Mouse (Mus musculus): Measurements from ENCODE around the gene Hunk. TPM values are rescaled to one million over a fixed set of nuclear protein-coding genes. Genes with fewer than 3 reads are reported as not detected.
A peak's percentile ranks its signal among the peaks of the same experiment; 100 is the strongest.

Hunk gene
- polyA plus RNA-seq, 1 experiment = 2.9 TPM

- no peak overlapping the region for H3K27ac ChIP-seq (ENCODE audit: control insufficient read depth, insufficient read depth, low read length)
- H3K36me3 ChIP-seq (ENCODE audit: control insufficient read depth, insufficient read depth, low read length) = no peaks in the 10 kb centered on the region
- 89% methylated on average over 5 of the region's 5 CpGs for WGBS
- H3K4me3 ChIP-seq (ENCODE audit: control insufficient read depth, insufficient read depth, low read length) = no peak overlapping the region
- no peaks in the 10 kb centered on the region for H3K4me1 ChIP-seq (replicated peaks; ENCODE audit: control insufficient read depth, insufficient read depth, low read length)
- DNase-seq = no peak
- no peak for TF ChIP-seq POLR2A (IDR thresholded peaks at IDR 0.05; ENCODE audit: control insufficient read depth, extremely low read depth, insufficient read depth, low read length, poor library complexity)
- no peak for TF ChIP-seq CTCF (IDR thresholded peaks at IDR 0.05; ENCODE audit: borderline replicate concordance, control insufficient read depth, extremely low read depth, insufficient read depth, low read length, poor library complexity)
- no peaks in the 10 kb centered on the region for H3K27me3 ChIP-seq (ENCODE audit: control insufficient read depth, insufficient read depth, low read length)
Measured at GRCm38 (mm10) chr16:90353156-90353555, 32.7 kb upstream of the Hunk start.

- no peak overlapping the region for H3K4me3 ChIP-seq (ENCODE audit: control insufficient read depth, insufficient read depth, low read length)
- H3K27me3 ChIP-seq (ENCODE audit: control insufficient read depth, insufficient read depth, low read length) = no peaks in the 10 kb centered on the region
- H3K27ac ChIP-seq (ENCODE audit: control insufficient read depth, insufficient read depth, low read length) = no peak overlapping the region
- WGBS = 80% methylated on average over 9 of the region's 9 CpGs
- TF ChIP-seq CTCF (IDR thresholded peaks at IDR 0.05; ENCODE audit: borderline replicate concordance, control insufficient read depth, extremely low read depth, insufficient read depth, low read length, poor library complexity) (no peak), POLR2A (IDR thresholded peaks at IDR 0.05; ENCODE audit: control insufficient read depth, extremely low read depth, insufficient read depth, low read length, poor library complexity) (no peak)
- no peaks in the 10 kb centered on the region for H3K36me3 ChIP-seq (ENCODE audit: control insufficient read depth, insufficient read depth, low read length)
- no peak for DNase-seq
- no peaks in the 10 kb centered on the region for H3K4me1 ChIP-seq (replicated peaks; ENCODE audit: control insufficient read depth, insufficient read depth, low read length)
Measured at GRCm38 (mm10) chr16:90359329-90359728, 26.5 kb upstream of the Hunk start.

GRCm38 (mm10) chr16:90359750-90360149 is 26.1 kb upstream of the Hunk start:
- H3K36me3 ChIP-seq (ENCODE audit: control insufficient read depth, insufficient read depth, low read length) = no peaks in the 10 kb centered on the region
- TF ChIP-seq CTCF (IDR thresholded peaks at IDR 0.05; ENCODE audit: borderline replicate concordance, control insufficient read depth, extremely low read depth, insufficient read depth, low read length, poor library complexity) (no peak), POLR2A (IDR thresholded peaks at IDR 0.05; ENCODE audit: control insufficient read depth, extremely low read depth, insufficient read depth, low read length, poor library complexity) (no peak)
- H3K27me3 ChIP-seq (ENCODE audit: control insufficient read depth, insufficient read depth, low read length) = no peaks in the 10 kb centered on the region
- H3K4me3 ChIP-seq (ENCODE audit: control insufficient read depth, insufficient read depth, low read length) = no peak overlapping the region
- WGBS = 33% methylated on average over 4 of the region's 4 CpGs
- no peak overlapping the region for H3K27ac ChIP-seq (ENCODE audit: control insufficient read depth, insufficient read depth, low read length)
- no peaks in the 10 kb centered on the region for H3K4me1 ChIP-seq (replicated peaks; ENCODE audit: control insufficient read depth, insufficient read depth, low read length)
- no peak for DNase-seq

- Histone ChIP-seq H3K36me3 (ENCODE audit: control insufficient read depth, insufficient read depth, low read length) (no peaks in the 10 kb centered on the region), H3K27ac (ENCODE audit: control insufficient read depth, insufficient read depth, low read length) (no peak overlapping the region), H3K27me3 (ENCODE audit: control insufficient read depth, insufficient read depth, low read length) (no peaks in the 10 kb centered on the region), H3K4me1 (replicated peaks; ENCODE audit: control insufficient read depth, insufficient read depth, low read length) (no peaks in the 10 kb centered on the region), H3K4me3 (ENCODE audit: control insufficient read depth, insufficient read depth, low read length) (no peak overlapping the region)
- TF ChIP-seq POLR2A (IDR thresholded peaks at IDR 0.05; ENCODE audit: control insufficient read depth, extremely low read depth, insufficient read depth, low read length, poor library complexity) (no peak), CTCF (IDR thresholded peaks at IDR 0.05; ENCODE audit: borderline replicate concordance, control insufficient read depth, extremely low read depth, insufficient read depth, low read length, poor library complexity) (no peak)
- WGBS = 80% methylated on average over 7 of the region's 7 CpGs
- no peak for DNase-seq
Measured at GRCm38 (mm10) chr16:90360327-90360726, 25.5 kb upstream of the Hunk start.

- no peaks in the 10 kb centered on the region for H3K36me3 ChIP-seq (ENCODE audit: control insufficient read depth, insufficient read depth, low read length)
- H3K4me3 ChIP-seq (ENCODE audit: control insufficient read depth, insufficient read depth, low read length) = no peak overlapping the region
- no peak overlapping the region for H3K27ac ChIP-seq (ENCODE audit: control insufficient read depth, insufficient read depth, low read length)
- TF ChIP-seq CTCF (IDR thresholded peaks at IDR 0.05; ENCODE audit: borderline replicate concordance, control insufficient read depth, extremely low read depth, insufficient read depth, low read length, poor library complexity) (no peak), POLR2A (IDR thresholded peaks at IDR 0.05; ENCODE audit: control insufficient read depth, extremely low read depth, insufficient read depth, low read length, poor library complexity) (no peak)
- no peaks in the 10 kb centered on the region for H3K4me1 ChIP-seq (replicated peaks; ENCODE audit: control insufficient read depth, insufficient read depth, low read length)
- H3K27me3 ChIP-seq (ENCODE audit: control insufficient read depth, insufficient read depth, low read length) = no peaks in the 10 kb centered on the region
- no peak for DNase-seq
- WGBS = 89% methylated on average over 6 of the region's 6 CpGs
Measured at GRCm38 (mm10) chr16:90362926-90363325, 22.9 kb upstream of the Hunk start.

- Histone ChIP-seq H3K4me3 (ENCODE audit: control insufficient read depth, insufficient read depth, low read length) (no peak overlapping the region), H3K27ac (ENCODE audit: control insufficient read depth, insufficient read depth, low read length) (no peak overlapping the region), H3K36me3 (ENCODE audit: control insufficient read depth, insufficient read depth, low read length) (no peaks in the 10 kb centered on the region), H3K4me1 (replicated peaks; ENCODE audit: control insufficient read depth, insufficient read depth, low read length) (no peaks in the 10 kb centered on the region), H3K27me3 (ENCODE audit: control insufficient read depth, insufficient read depth, low read length) (peaks cover 3% of the 10 kb centered on the region)
- TF ChIP-seq POLR2A (IDR thresholded peaks at IDR 0.05; ENCODE audit: control insufficient read depth, extremely low read depth, insufficient read depth, low read length, poor library complexity) = no peak
- peak; percentile 83; the same call in 1 of the 2 replicates for TF ChIP-seq CTCF (IDR thresholded peaks at IDR 0.05; ENCODE audit: borderline replicate concordance, control insufficient read depth, extremely low read depth, insufficient read depth, low read length, poor library complexity)
- WGBS = 15% methylated on average over 11 of the region's 11 CpGs
- peak; percentile 55 for DNase-seq
Measured at GRCm38 (mm10) chr16:90379897-90380296, 5.9 kb upstream of the Hunk start.

- 92% methylated on average over 3 of the region's 3 CpGs for WGBS
- DNase-seq = no peak
- TF ChIP-seq POLR2A (IDR thresholded peaks at IDR 0.05; ENCODE audit: control insufficient read depth, extremely low read depth, insufficient read depth, low read length, poor library complexity) (no peak), CTCF (IDR thresholded peaks at IDR 0.05; ENCODE audit: borderline replicate concordance, control insufficient read depth, extremely low read depth, insufficient read depth, low read length, poor library complexity) (no peak)
- peaks cover 4% of the 10 kb centered on the region for H3K4me1 ChIP-seq (replicated peaks; ENCODE audit: control insufficient read depth, insufficient read depth, low read length)
- no peak overlapping the region for H3K27ac ChIP-seq (ENCODE audit: control insufficient read depth, insufficient read depth, low read length)
- no peaks in the 10 kb centered on the region for H3K36me3 ChIP-seq (ENCODE audit: control insufficient read depth, insufficient read depth, low read length)
- H3K4me3 ChIP-seq (ENCODE audit: control insufficient read depth, insufficient read depth, low read length) = no peak overlapping the region
- peaks cover 18% of the 10 kb centered on the region for H3K27me3 ChIP-seq (ENCODE audit: control insufficient read depth, insufficient read depth, low read length)
Measured at GRCm38 (mm10) chr16:90381633-90382032, 4.2 kb upstream of the Hunk start.

Data from thymus, adult 2 months (tissue).